Mouse (Mus musculus) intestine, embryonic 14.5 days (tissue): ENCODE measurements around the gene Zfp740. TPM values are rescaled to one million over a fixed set of nuclear protein-coding genes. Genes with fewer than 3 reads are reported as not detected.

ENCODE experiments used
- ATAC-seq: fragments of 200-750 bp; cut with Nextera tagmentation; replicated peaks from 2 replicates; pipeline ENCODE4 v1.8.0; 2017; ENCODE audit warnings: low read depth, moderate number of reproducible peaks, moderate TSS enrichment, moderate library complexity; ENCODE audit not compliant: low FRiP score, low TSS enrichment
- DNase-seq: peaks from one replicate; pipeline ENCODE4 v3.0.0-alpha.2; 2018; ENCODE audit warnings: low spot score
- H3K27ac ChIP-seq: fragments of 300-500 bp; sonication (generic); 2 replicates; pipeline ENCODE4 v1.5.1; 2014; ENCODE audit warnings: low read depth, mild to moderate bottlenecking, control low read depth
- H3K27me3 ChIP-seq: fragments of 300-500 bp; sonication (generic); replicated peaks from 2 replicates; pipeline ENCODE4 v1.6.1; 2014; ENCODE audit warnings: low read length, control low read depth; ENCODE audit not compliant: control insufficient read depth, insufficient read depth
- H3K36me3 ChIP-seq: fragments of 300-500 bp; sonication (generic); 2 replicates; pipeline ENCODE4 v1.6.1; 2014; ENCODE audit warnings: low read length, control low read depth; ENCODE audit not compliant: control insufficient read depth, insufficient read depth
- H3K4me1 ChIP-seq: fragments of 300-500 bp; sonication (generic); replicated peaks from 2 replicates; pipeline ENCODE4 v1.6.1; 2014; ENCODE audit warnings: low read length, control low read depth, mixed read lengths; ENCODE audit not compliant: control insufficient read depth, insufficient read depth
- H3K4me2 ChIP-seq: fragments of 300-500 bp; sonication (generic); 2 replicates; pipeline ENCODE4 v1.6.1; 2014; ENCODE audit warnings: low read length
- H3K4me3 ChIP-seq: fragments of 300-500 bp; sonication (generic); 2 replicates; pipeline ENCODE4 v1.5.1; 2014; ENCODE audit warnings: low read depth, low read length, control low read depth, mixed read lengths
- H3K9ac ChIP-seq: fragments of 300-500 bp; sonication (generic); 2 replicates; pipeline ENCODE4 v1.6.1; 2014; ENCODE audit warnings: mild to moderate bottlenecking, low read length
- H3K9me3 ChIP-seq: fragments of 300-500 bp; sonication (generic); 2 replicates; pipeline ENCODE4 v1.6.1; 2016; ENCODE audit warnings: low read length, control low read depth; ENCODE audit not compliant: control insufficient read depth
- WGBS: fragments of 180-500 bp; shearing (Covaris S2); extraction: QIAGEN DNeasy Blood & Tissue Kit; methylation state at CpG from one replicate; pipeline ENCODE4 v1.1.7; 2014; 5-methylcytosine and 5-hydroxymethylcytosine counted together
- polyA plus RNA-seq: library from polyadenylated mRNA; unstranded; fragments of >200 nt; fragmentation: Nextera tagmentation; extraction: Ambion mirVana; gene quantifications from 2 replicates; pipeline ENCODE4 v1.2.1, GENCODE M21; 2014

Zfp740 gene
- polyA plus RNA-seq, 1 experiment from 2014 or later, result 47.0 TPM

DNA sequence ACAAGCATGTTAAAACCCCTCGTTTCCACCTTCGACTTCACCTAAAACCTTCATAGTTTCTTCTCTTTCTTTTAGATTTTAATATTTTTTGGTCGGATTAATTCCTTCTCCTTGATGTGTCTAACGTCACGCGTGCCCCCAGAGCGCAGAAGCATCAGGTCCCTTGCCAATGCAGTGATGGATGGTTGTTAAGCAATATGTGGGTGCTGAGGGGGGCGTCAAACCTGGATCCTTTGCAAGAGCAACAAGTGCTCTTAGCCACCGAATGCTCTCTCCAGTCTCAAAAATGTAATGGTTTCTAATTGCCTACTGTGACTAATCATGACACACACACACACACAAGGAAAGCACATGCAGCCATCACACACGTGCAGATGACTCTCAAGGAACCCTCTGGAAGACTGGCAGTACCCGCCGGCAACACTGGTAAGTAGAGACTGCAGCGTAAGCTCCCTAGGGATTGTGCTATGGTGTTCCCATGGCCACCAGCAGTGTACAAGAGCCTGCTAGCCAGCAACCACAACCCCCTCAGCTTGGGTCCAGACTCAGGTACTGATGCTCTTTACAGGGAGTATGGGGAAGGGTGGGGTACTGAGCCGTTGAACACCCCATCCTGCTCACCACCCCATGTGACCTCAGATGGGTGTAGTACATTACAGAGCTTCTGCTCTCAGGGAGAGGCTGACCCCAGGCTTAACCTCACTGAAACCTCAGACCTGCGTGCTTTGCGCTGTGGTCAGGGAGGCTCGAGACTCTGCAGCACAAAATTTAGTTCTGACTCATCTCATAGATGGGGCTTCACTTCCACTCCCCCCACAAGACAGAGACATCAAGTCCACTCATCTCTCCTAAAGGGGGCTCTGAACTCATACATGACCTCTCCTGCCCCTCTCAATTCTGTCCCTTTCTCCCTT lies 27.6 kb downstream of the Zfp740 start:
- Histone ChIP-seq H3K27ac (no peak overlapping the region), H3K36me3 (no peaks in the 10 kb centered on the region), H3K4me3 (no peak overlapping the region), H3K9me3 (no peaks in the 10 kb centered on the region), H3K27me3 (no peaks in the 10 kb centered on the region), H3K4me2 (no peak overlapping the region), H3K4me1 (peaks cover 15% of the 10 kb centered on the region), H3K9ac (no peak overlapping the region)
- ATAC-seq (no peak), DNase-seq (no peak)
- WGBS, result 82% methylated on average over 17 of the region's 17 CpGs

DNA sequence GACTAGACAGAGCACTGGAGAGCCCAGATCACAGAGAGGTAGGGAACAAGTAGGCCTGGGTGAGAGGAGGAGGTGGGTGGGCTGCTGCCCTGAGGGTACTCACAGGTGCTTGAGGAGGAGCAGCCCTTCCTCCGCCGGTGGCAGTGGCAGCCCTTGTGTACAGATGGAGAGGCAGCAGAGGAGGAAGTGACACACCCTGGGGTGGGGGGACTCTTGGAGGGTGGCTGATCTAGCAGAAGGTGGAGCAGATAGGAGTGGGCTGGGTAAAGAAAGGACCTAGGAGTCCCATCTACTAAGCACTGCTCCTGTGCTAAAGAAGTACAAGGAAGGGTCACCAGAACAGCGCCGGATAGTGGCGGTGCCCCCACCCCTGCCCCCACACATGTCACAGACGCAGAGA lies 28.7 kb downstream of the Zfp740 start, which contains the start of gene Itgb7:
Gene Itgb7 (minus strand): TSS at position 197 of the 400 bp plus-strand sequence.
- no peak within 1 kb of the TSS for H3K4me3 ChIP-seq
- no peaks in the 10 kb centered on the region for H3K27me3 ChIP-seq
- H3K36me3 ChIP-seq, result no peaks in the 10 kb centered on the region
- H3K27ac ChIP-seq, result no peak within 1 kb of the TSS
- H3K9ac ChIP-seq, result no peak within 1 kb of the TSS
- peaks cover 20% of the 10 kb centered on the region for H3K4me1 ChIP-seq
- 41% methylated on average over 6 of the region's 6 CpGs for whole genome bisulfite sequencing
- DNase-seq, result no peak
- no peaks in the 10 kb centered on the region for H3K9me3 ChIP-seq
- H3K4me2 ChIP-seq, result 0 out of 2 replicates have a peak within 1 kb of the TSS, but pooled peaks have one; percentile 0
- no peak for ATAC-seq

DNA sequence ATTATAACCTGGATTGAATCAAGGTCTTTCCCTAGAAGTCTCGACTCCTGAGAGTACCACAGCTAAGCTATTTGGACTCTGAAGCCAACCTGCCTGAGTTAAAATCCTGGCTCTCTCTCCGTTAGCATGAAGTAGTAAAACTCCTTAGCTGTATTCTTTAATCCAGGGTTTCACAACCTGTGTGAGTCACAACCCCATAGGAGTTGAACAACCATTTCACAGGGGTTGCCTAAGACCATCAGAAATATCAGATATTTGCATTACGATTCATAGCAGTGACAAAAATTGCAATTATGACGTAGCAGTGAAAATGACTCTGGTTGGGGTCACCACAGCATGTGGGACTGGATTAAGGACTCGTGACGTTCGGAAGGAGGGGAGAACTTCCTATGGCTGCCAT lies 29.7 kb downstream of the Zfp740 start:
- H3K4me2 ChIP-seq, result no peak overlapping the region
- DNase-seq, result no peak
- no peak overlapping the region for H3K4me3 ChIP-seq
- H3K9me3 ChIP-seq, result no peaks in the 10 kb centered on the region
- H3K27me3 ChIP-seq, result no peaks in the 10 kb centered on the region
- 84% methylated on average over 7 of the region's 7 CpGs for WGBS
- no peak overlapping the region for H3K9ac ChIP-seq
- no peak overlapping the region for H3K27ac ChIP-seq
- no peak for ATAC-seq
- H3K4me1 ChIP-seq, result peaks cover 20% of the 10 kb centered on the region
- 0 out of 2 replicates have a peak, but pooled peaks cover 6% of the 10 kb centered on the region for H3K36me3 ChIP-seq

DNA sequence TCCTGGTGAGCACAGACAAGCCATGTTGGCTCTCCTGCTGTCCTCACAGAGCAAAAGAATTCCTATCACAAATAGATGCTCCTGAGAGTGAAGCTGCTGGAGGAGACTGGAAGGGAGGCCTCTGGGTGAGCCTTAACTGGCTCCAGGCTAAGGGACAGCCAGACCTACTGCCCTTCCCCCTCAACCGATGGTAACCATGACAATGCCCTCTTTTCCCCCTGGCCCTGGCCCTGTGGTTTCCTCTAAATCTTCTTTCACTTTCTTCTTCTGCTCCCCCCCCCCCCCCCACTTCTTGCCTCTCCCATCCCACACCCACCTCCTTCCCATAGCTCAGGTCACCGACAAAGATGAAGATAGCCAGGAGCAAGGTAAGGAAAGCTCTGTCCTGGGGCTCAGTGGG lies 30.8 kb downstream of the Zfp740 start:
- Histone ChIP-seq H3K9ac (no peak overlapping the region), H3K36me3 (peaks cover 17% of the 10 kb centered on the region), H3K4me3 (no peak overlapping the region), H3K9me3 (no peaks in the 10 kb centered on the region), H3K27me3 (no peaks in the 10 kb centered on the region), H3K27ac (no peak overlapping the region), H3K4me2 (no peak overlapping the region), H3K4me1 (peaks cover 20% of the 10 kb centered on the region)
- 8% methylated on average over 2 of the region's 2 CpGs for WGBS
- DNase-seq, result no peak
- ATAC-seq, result no peak

DNA sequence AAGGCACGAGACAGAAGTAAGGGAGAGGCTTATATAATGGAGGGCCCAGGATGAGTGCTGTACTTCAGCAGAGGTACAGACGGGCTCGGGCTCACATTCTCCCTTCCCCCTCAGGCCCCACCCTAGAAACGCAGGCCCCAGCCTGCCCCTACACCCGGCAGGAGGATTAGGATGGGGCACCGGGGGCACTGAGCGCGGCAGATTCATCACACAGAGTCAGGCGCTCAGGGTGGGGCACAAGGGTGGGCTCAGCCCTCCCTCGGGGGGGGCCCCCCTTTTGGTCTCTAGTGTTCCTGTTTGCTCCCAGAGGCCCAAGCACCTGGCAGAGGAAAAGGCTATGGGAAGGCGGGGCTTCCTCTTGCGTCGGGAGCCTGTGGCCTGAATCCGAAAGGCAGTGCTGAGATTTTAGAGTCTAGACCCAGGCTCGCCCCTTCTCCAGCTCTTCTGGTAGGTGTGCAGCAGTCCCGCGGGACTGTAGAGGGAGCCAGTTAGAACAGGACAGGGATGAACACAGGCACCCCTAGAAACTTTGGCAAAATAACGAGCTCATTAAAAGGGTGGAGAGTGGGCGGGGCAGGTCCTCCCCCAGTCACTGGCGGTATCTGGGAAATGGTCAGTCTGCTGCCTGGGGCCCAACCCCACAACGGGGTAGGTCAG lies 32.5 kb downstream of the Zfp740 start:
- ATAC-seq (peak; percentile 78), DNase-seq (peak; percentile 73)
- peak overlapping the region; percentile 39 for H3K4me2 ChIP-seq
- no peaks in the 10 kb centered on the region for H3K27me3 ChIP-seq
- peaks cover 28% of the 10 kb centered on the region for H3K36me3 ChIP-seq
- H3K9ac ChIP-seq, result 0 out of 2 replicates have a peak overlapping the region, but pooled peaks have one; percentile 16
- 0 out of 2 replicates have a peak overlapping the region, but pooled peaks have one; percentile 59 for H3K27ac ChIP-seq
- H3K4me1 ChIP-seq, result peaks cover 20% of the 10 kb centered on the region
- 15% methylated on average over 18 of the region's 21 CpGs for WGBS
- H3K9me3 ChIP-seq, result no peaks in the 10 kb centered on the region
- H3K4me3 ChIP-seq, result 0 out of 2 replicates have a peak overlapping the region, but pooled peaks have one; percentile 4

DNA sequence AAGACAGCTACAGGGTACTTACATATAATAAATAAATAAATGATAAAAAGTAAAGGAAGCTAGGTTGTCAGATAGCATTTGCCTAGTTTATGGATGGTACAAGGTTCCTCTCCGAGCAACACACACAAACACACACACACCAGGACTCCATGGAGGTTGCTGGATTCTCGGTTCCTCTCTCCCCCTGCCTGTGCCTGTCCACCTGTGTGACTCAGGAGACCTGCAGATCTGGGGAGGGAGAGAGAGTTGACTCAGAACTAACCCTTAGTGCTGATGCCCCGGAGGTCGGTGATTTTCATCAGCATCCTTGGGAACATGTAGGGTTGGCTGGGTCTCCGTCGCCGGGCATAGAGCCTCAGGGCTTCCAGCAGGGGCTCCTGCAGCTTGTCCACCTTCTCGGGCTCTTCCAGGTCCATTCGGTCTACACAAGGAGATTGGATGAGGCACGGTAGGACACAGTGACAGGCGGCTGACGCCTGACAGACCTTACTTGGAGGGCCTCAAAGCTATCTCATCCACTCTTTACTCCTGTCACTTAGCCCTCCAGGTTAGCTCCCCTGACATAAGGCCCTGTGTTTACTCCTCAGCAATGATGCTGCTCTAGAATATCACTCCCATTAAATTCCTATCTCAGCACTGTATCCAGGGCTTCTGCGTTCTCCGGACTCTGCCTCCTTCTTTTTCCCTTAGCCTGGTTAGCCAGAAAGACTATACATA lies 35.7 kb downstream of the Zfp740 start:
- WGBS, result 87% methylated on average over 14 of the region's 14 CpGs
- peaks cover 28% of the 10 kb centered on the region for H3K36me3 ChIP-seq
- H3K9me3 ChIP-seq, result no peaks in the 10 kb centered on the region
- no peak overlapping the region for H3K27ac ChIP-seq
- peaks cover 35% of the 10 kb centered on the region for H3K4me1 ChIP-seq
- H3K4me3 ChIP-seq, result no peak overlapping the region
- ATAC-seq (no peak), DNase-seq (peak; percentile 52)
- H3K4me2 ChIP-seq, result no peak overlapping the region
- H3K9ac ChIP-seq, result no peak overlapping the region
- H3K27me3 ChIP-seq, result no peaks in the 10 kb centered on the region

DNA sequence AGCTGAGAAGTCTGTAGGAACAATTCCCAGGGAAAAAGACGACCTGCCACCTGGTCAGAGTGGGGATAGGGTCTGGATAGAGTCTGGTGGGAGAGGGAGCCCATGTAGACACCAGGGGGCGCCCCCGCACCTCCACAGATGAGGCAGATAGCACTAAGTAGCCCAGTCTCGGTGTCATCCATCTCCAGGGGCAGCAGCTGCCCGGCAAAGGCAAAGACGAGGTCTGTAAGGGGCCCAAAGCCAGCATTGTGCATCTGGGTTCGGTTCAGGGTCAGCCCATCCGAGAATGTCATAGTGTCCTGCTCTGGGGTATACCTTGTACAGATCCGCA lies 36.2 kb downstream of the Zfp740 start:
- no peak overlapping the region for H3K27ac ChIP-seq
- WGBS, result 8% methylated on average over 9 of the region's 9 CpGs
- peaks cover 37% of the 10 kb centered on the region for H3K4me1 ChIP-seq
- H3K9ac ChIP-seq, result no peak overlapping the region
- no peaks in the 10 kb centered on the region for H3K27me3 ChIP-seq
- no peaks in the 10 kb centered on the region for H3K9me3 ChIP-seq
- H3K4me3 ChIP-seq, result no peak overlapping the region
- H3K36me3 ChIP-seq, result peaks cover 28% of the 10 kb centered on the region
- H3K4me2 ChIP-seq, result no peak overlapping the region
- ATAC-seq (no peak), DNase-seq (peak; percentile 95)

DNA sequence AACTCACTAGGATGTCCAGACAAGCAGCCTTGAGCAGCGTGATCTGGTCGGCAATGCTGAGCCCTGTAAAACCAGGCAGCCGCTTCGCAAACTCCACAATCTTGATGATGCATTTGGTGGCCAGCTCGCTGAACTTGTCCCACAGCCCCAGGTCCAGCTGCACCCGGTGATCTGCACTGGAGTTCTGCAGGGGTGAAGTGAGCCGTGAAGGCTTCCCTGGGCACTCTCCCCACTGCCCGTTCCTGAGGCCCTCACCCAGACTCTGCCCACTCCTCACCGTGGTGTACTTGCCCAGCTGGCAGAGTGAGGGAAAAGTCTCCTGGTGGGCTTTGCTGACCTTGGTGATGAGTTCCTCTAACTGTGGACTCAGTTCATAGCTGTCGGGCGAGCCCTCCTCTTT lies 36.8 kb downstream of the Zfp740 start:
- H3K9me3 ChIP-seq, result no peaks in the 10 kb centered on the region
- peaks cover 28% of the 10 kb centered on the region for H3K36me3 ChIP-seq
- no peak overlapping the region for H3K9ac ChIP-seq
- H3K27ac ChIP-seq, result no peak overlapping the region
- ATAC-seq, result no peak
- H3K4me2 ChIP-seq, result no peak overlapping the region
- peaks cover 38% of the 10 kb centered on the region for H3K4me1 ChIP-seq
- DNase-seq, result no peak
- 80% methylated on average over 11 of the region's 11 CpGs for WGBS
- H3K4me3 ChIP-seq, result no peak overlapping the region
- no peaks in the 10 kb centered on the region for H3K27me3 ChIP-seq
